Mouse (Mus musculus) megakaryocyte, embryonic 14.5 days (primary cell): ENCODE data around the gene Plcxd2.

Experiments used
- FLI1 ChIP-seq: IDR thresholded peaks from 2 replicates; pipeline ENCODE4 v1.6.1; 2012; ENCODE audit warnings: low read length, inconsistent platforms, mixed read lengths
- GATA1 ChIP-seq: IDR thresholded peaks from 3 replicates; pipeline ENCODE4 v1.6.1; 2012; ENCODE audit warnings: mixed read lengths, low read length, inconsistent platforms, borderline replicate concordance

- TF ChIP-seq GATA1 (no peak), FLI1 (no peak)
Measured at GRCm38 (mm10) chr16:45990901-45991676, 18.9 kb downstream of the Plcxd2 start.
